Mouse (Mus musculus): ENCODE results near the gene Wdr95. TPM values are rescaled to one million over a fixed set of nuclear protein-coding genes. Genes with fewer than 3 reads are reported as not detected.
A peak's percentile ranks its signal among the peaks of the same experiment; 100 is the strongest.
"Not testable (repeated sequence)": the region's sequence is repeated elsewhere in the genome, so short reads cannot be mapped to it uniquely, and the experiment has no call there.

The Wdr95 gene
- polyA plus RNA-seq, 1 experiment, result 1.9 TPM

DNA sequence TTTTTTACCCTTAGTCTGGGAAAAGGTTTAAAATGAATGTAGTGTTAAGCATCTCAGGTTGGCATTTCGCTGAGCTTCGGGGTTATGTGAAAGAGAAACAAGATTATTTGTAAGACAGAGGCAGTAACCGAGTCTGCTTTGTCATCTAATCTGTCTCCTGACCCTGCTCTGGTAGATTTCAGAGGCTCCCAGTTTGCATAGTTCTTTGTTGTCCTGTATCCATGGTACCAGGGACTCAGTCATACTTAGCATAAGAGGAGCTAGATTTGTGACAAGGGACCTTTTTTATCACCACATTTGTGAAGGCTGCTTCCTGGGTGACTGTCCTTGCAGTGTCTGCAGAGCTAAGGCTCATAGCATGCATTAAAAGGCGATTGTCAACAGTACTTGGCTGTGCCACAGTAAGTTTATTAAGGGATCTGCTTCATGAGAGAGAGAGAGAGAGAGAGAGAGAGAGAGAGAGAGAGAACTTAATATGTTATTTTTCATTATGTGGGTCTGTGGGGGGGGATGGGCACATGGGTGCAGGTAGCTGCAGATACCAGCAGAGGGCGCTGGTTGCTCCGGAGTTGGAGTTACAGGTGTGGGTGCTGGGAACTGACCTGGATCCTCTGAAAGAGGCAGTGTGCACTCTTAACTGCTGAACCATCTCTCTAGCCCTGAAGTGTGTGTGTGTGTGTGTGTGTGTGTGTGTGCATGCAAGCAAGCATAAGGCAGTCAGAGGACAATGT lies 3.3 kb upstream of the Wdr95 start:
- Histone ChIP-seq H3K4me3 (replicated peaks; ENCODE audit: control insufficient read depth, low read depth, low read length) (no peak overlapping the region), H3K4me1 (ENCODE audit: control insufficient read depth, insufficient read depth, low read length) (no peaks in the 10 kb centered on the region), H3K27ac (ENCODE audit: control insufficient read depth, insufficient read depth, low read depth, low read length, poor library complexity) (no peak overlapping the region)
- no peak for TF ChIP-seq POLR2A (IDR thresholded peaks at IDR 0.05; ENCODE audit: borderline replicate concordance, control insufficient read depth, low read depth, low read length)
- TF ChIP-seq CTCF (IDR thresholded peaks at IDR 0.05; ENCODE audit: control insufficient read depth, insufficient read depth, low read length), result peak; percentile 44; the same call in 1 of the 2 replicates
- WGBS, result 39% methylated on average over 6 of the region's 6 CpGs

- Histone ChIP-seq H3K4me1 (ENCODE audit: control insufficient read depth, insufficient read depth, low read length) (no peaks in the 10 kb centered on the region), H3K27ac (ENCODE audit: control insufficient read depth, insufficient read depth, low read depth, low read length, poor library complexity) (peak overlapping the region; percentile 24; the same call in 1 of the 2 replicates), H3K4me3 (replicated peaks; ENCODE audit: control insufficient read depth, low read depth, low read length) (no peak overlapping the region)
- TF ChIP-seq CTCF (IDR thresholded peaks at IDR 0.05; ENCODE audit: control insufficient read depth, insufficient read depth, low read length), result no peak
- no peak for TF ChIP-seq POLR2A (IDR thresholded peaks at IDR 0.05; ENCODE audit: borderline replicate concordance, control insufficient read depth, low read depth, low read length)
- WGBS, result 5% methylated on average over 10 of the region's 10 CpGs
These were observed 2.0 kb upstream of the Wdr95 start for GRCm38 (mm10) chr5:149526467-149526951.

GRCm38 (mm10) chr5:149527292-149527691 lies 1.2 kb upstream of the Wdr95 start:
- not testable (repeated sequence) for H3K4me3 ChIP-seq (replicated peaks; ENCODE audit: control insufficient read depth, low read depth, low read length); H3K4me1 ChIP-seq (ENCODE audit: control insufficient read depth, insufficient read depth, low read length)
- 75% methylated on average over 4 of the region's 4 CpGs for WGBS

DNA sequence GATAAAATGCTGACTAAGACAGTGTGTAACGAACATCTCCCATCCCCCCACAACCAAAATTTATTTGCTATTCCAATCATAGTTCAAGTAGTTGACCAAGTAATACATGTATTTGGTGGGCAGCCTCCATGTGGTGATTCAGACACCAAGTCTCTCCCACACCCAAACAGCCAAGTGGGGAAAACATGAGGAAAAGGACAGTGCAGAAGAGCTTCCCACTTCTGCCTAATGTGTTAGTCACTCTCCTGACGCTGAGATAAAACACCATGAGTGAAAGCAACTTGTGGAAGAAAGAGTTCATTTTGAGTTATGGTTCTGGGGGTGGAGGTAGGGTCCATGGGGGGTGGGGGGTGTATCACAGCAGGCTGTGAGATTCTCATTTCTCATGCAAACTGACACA lies 5.4 kb downstream of the Wdr95 start:
- WGBS, result 83% methylated on average over 2 of the region's 2 CpGs
- TF ChIP-seq POLR2A (IDR thresholded peaks at IDR 0.05; ENCODE audit: borderline replicate concordance, control insufficient read depth, low read depth, low read length), result no peak
- no peak for TF ChIP-seq CTCF (IDR thresholded peaks at IDR 0.05; ENCODE audit: control insufficient read depth, insufficient read depth, low read length)
- Histone ChIP-seq H3K4me1 (ENCODE audit: control insufficient read depth, insufficient read depth, low read length) (no peaks in the 10 kb centered on the region), H3K27ac (ENCODE audit: control insufficient read depth, insufficient read depth, low read depth, low read length, poor library complexity) (no peak overlapping the region), H3K4me3 (replicated peaks; ENCODE audit: control insufficient read depth, low read depth, low read length) (no peak overlapping the region)

More at GRCm38 (mm10) chr5:149527292-149527691, 1.2 kb upstream of the Wdr95 start:
- not testable (repeated sequence) for H3K27ac ChIP-seq (ENCODE audit: control insufficient read depth, insufficient read depth, low read depth, low read length, poor library complexity)

GRCm38 (mm10) chr5:149536005-149536404 lies 7.5 kb downstream of the Wdr95 start:
- TF ChIP-seq POLR2A (IDR thresholded peaks at IDR 0.05; ENCODE audit: borderline replicate concordance, control insufficient read depth, low read depth, low read length), result no peak
- TF ChIP-seq CTCF (IDR thresholded peaks at IDR 0.05; ENCODE audit: control insufficient read depth, insufficient read depth, low read length), result no peak
- no peak overlapping the region for H3K27ac ChIP-seq (ENCODE audit: control insufficient read depth, insufficient read depth, low read depth, low read length, poor library complexity)
- WGBS, result 27% methylated on average over 9 of the region's 9 CpGs
- H3K4me3 ChIP-seq (replicated peaks; ENCODE audit: control insufficient read depth, low read depth, low read length), result no peak overlapping the region
- no peaks in the 10 kb centered on the region for H3K4me1 ChIP-seq (ENCODE audit: control insufficient read depth, insufficient read depth, low read length)

- H3K27ac ChIP-seq (ENCODE audit: control insufficient read depth, insufficient read depth, low read depth, low read length, poor library complexity), result no peak overlapping the region
- no peaks in the 10 kb centered on the region for H3K4me1 ChIP-seq (ENCODE audit: control insufficient read depth, insufficient read depth, low read length)
- H3K4me3 ChIP-seq (replicated peaks; ENCODE audit: control insufficient read depth, low read depth, low read length), result no peak overlapping the region
- whole genome bisulfite sequencing, result 52% methylated on average over 16 of the region's 16 CpGs
- TF ChIP-seq POLR2A (IDR thresholded peaks at IDR 0.05; ENCODE audit: borderline replicate concordance, control insufficient read depth, low read depth, low read length) (no peak), CTCF (IDR thresholded peaks at IDR 0.05; ENCODE audit: control insufficient read depth, insufficient read depth, low read length) (no peak)
These were observed 9.5 kb downstream of the Wdr95 start for GRCm38 (mm10) chr5:149537796-149538511.

DNA sequence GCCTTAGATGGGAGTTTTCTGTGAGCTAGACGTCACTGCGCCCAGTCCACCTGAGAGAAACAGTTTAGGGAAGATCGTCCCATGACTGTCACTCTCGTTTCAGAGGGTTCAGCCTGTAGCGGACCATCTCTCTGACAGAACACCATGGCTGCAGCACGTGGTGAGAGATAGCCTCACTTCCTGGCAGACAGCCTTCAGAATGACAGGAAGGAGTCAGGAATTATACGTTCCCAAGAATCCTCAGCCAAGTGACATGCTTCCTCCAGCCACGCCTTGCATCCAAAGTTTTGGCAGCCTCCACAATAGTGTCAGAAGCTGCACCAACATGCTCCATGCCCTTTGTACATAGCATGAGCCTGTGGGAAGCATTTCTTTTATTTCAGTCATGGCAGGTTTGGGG lies 10.1 kb downstream of the Wdr95 start:
- no peak overlapping the region for H3K27ac ChIP-seq (ENCODE audit: control insufficient read depth, insufficient read depth, low read depth, low read length, poor library complexity)
- no peak overlapping the region for H3K4me3 ChIP-seq (replicated peaks; ENCODE audit: control insufficient read depth, low read depth, low read length)
- TF ChIP-seq CTCF (IDR thresholded peaks at IDR 0.05; ENCODE audit: control insufficient read depth, insufficient read depth, low read length) (no peak), POLR2A (IDR thresholded peaks at IDR 0.05; ENCODE audit: borderline replicate concordance, control insufficient read depth, low read depth, low read length) (no peak)
- no peaks in the 10 kb centered on the region for H3K4me1 ChIP-seq (ENCODE audit: control insufficient read depth, insufficient read depth, low read length)
- 65% methylated on average over 8 of the region's 8 CpGs for WGBS

GRCm38 (mm10) chr5:149539051-149539450 lies 10.6 kb downstream of the Wdr95 start:
- Histone ChIP-seq H3K27ac (ENCODE audit: control insufficient read depth, insufficient read depth, low read depth, low read length, poor library complexity) (no peak overlapping the region), H3K4me1 (ENCODE audit: control insufficient read depth, insufficient read depth, low read length) (no peaks in the 10 kb centered on the region), H3K4me3 (replicated peaks; ENCODE audit: control insufficient read depth, low read depth, low read length) (no peak overlapping the region)
- 64% methylated on average over 4 of the region's 4 CpGs for WGBS
- TF ChIP-seq CTCF (IDR thresholded peaks at IDR 0.05; ENCODE audit: control insufficient read depth, insufficient read depth, low read length) (no peak), POLR2A (IDR thresholded peaks at IDR 0.05; ENCODE audit: borderline replicate concordance, control insufficient read depth, low read depth, low read length) (no peak)

Measured in bone marrow, adult 2 months (tissue).